Mouse (Mus musculus) lung, postnatal 0 days (tissue): Measurements from ENCODE around the gene Esrrg.

Source experiments
- CTCF ChIP-seq: IDR thresholded peaks from 2 replicates; pipeline ENCODE4 v1.5.1; 2016; ENCODE audit warnings: antibody characterized with exemption, mild to moderate bottlenecking
- EP300 ChIP-seq: IDR thresholded peaks from 2 replicates; pipeline ENCODE4 v1.6.1; 2016; ENCODE audit warnings: antibody characterized with exemption, mild to moderate bottlenecking, control low read depth

DNA sequence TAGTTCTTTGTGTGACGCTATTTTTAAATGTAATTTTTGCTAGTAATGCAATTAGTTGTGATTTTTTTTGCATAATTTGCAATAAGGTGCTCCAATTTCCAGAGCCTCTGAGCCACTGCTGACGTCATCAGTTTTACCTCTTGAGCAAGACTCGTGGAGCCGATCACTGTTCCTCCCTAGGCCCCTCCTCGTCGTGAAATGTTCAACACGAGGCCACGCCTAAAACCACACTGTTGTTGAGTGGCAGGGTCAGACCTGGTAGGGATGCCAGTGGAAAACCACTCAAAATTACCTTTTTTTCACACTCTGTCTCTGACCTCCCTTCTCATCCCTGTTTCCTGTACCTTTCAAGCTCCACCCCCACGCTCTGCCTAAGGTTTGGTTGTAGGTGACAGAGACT is 282.7 kb downstream of the Esrrg start:
- TF ChIP-seq CTCF (no peak), EP300 (no peak)
